Mouse (Mus musculus) MEL (cell line): Measurements from ENCODE around the gene Aen.

Source experiments
- CHD2 ChIP-seq: IDR thresholded peaks from 2 replicates; pipeline ENCODE4 v1.6.1; 2011; ENCODE audit warnings: low read length, improper control_type of control experiment
- CTCF ChIP-seq, 3 experiments: IDR thresholded peaks in 2 of 3; conservative IDR thresholded peaks in 1 of 3; 2 replicates each; pipeline ENCODE4 v1.5.1; 2011 to 2012; ENCODE audit warnings: low read length in 3 of 3, low read depth in 2 of 3, mild to moderate bottlenecking in 2 of 3, improper control_type of control experiment in 1 of 3, inconsistent platforms in 1 of 3, mixed read lengths in 1 of 3, moderate library complexity in 1 of 3; ENCODE audit not compliant: control insufficient read depth in 1 of 3, insufficient read depth in 1 of 3, poor library complexity in 1 of 3, severe bottlenecking in 1 of 3
- E2F4 ChIP-seq: IDR thresholded peaks from 2 replicates; pipeline ENCODE4 v1.6.1; 2011; ENCODE audit warnings: low read depth, low read length, improper control_type of control experiment, borderline replicate concordance
- EP300 ChIP-seq, 2 experiments: IDR thresholded peaks; 2 replicates each; pipeline ENCODE4 v1.6.1; 2011; ENCODE audit warnings: improper control_type of control experiment in 2 of 2, low read length in 2 of 2, low read depth in 1 of 2, mild to moderate bottlenecking in 1 of 2
- KAT2A ChIP-seq: conservative IDR thresholded peaks from 2 replicates; pipeline ENCODE4 v1.6.1; 2012; ENCODE audit warnings: low read depth, low read length, improper control_type of control experiment, inconsistent platforms
- MAFK ChIP-seq: IDR thresholded peaks from 2 replicates; pipeline ENCODE4 v1.6.1; 2011; ENCODE audit warnings: low read depth, mild to moderate bottlenecking, low read length, improper control_type of control experiment, borderline replicate concordance
- MEF2A ChIP-seq: IDR thresholded peaks from 2 replicates; pipeline ENCODE4 v1.6.1; 2014; ENCODE audit warnings: low read depth, mild to moderate bottlenecking, inconsistent platforms, low read length, improper control_type of control experiment; ENCODE audit not compliant: poor library complexity, insufficient replicate concordance, severe bottlenecking; ENCODE audit errors: extremely low read depth
- POLR2A ChIP-seq, 2 experiments: IDR thresholded peaks; 2 replicates each; pipeline ENCODE4 v1.6.1; 2011 to 2012; ENCODE audit warnings: low read length in 2 of 2, mild to moderate bottlenecking in 2 of 2, control low read depth in 1 of 2, improper control_type of control experiment in 1 of 2, low read depth in 1 of 2, moderate library complexity in 1 of 2; ENCODE audit not compliant: control insufficient read depth in 1 of 2, insufficient read depth in 1 of 2, poor library complexity in 1 of 2
- RCOR1 ChIP-seq: IDR thresholded peaks from 2 replicates; pipeline ENCODE4 v1.6.1; 2012; ENCODE audit warnings: low read depth, mild to moderate bottlenecking, inconsistent platforms, low read length, improper control_type of control experiment
- USF1 ChIP-seq: IDR thresholded peaks from 2 replicates; pipeline ENCODE4 v1.6.1; 2014; ENCODE audit warnings: low read depth, mild to moderate bottlenecking, inconsistent platforms, low read length, improper control_type of control experiment, moderate library complexity
- ZC3H11A ChIP-seq: IDR thresholded peaks from 2 replicates; pipeline ENCODE4 v1.6.1; 2012; ENCODE audit warnings: low read depth, mild to moderate bottlenecking, inconsistent platforms, low read length, improper control_type of control experiment
- ZMIZ1 ChIP-seq: IDR thresholded peaks from 2 replicates; pipeline ENCODE4 v1.6.1; 2012; ENCODE audit warnings: low read depth, mild to moderate bottlenecking, inconsistent platforms, low read length, improper control_type of control experiment, moderate library complexity

DNA sequence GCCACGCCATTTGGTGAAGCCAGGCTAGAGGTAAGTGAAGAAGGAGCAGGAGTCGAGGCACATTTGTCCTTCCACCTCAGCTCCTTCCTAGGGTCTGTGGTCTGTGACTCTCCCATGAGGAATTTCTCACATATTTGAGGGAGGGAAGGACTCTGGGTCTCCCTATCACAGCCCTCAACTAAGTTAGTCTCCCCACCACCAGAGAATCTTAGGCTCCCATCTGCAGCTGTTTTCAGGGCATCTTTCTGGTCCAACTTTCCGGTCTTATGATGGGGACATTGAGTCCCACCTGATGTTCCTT lies 18.8 kb downstream of the Aen start:
- no peak for TF ChIP-seq CTCF (IDR thresholded peaks at IDR 0.05 in 2 of 3, conservative IDR thresholded peaks at IDR 0.05 in 1 of 3; ENCODE audit: control insufficient read depth in 1 of 3, insufficient read depth in 1 of 3, low read depth in 2 of 3, low read length in 3 of 3, poor library complexity in 1 of 3, severe bottlenecking in 1 of 3)
- no peak for TF ChIP-seq RCOR1
- TF ChIP-seq EP300 (IDR thresholded peaks at IDR 0.05; ENCODE audit: low read depth in 1 of 2, low read length in 2 of 2): no peak
- TF ChIP-seq USF1: no peak
- no peak for TF ChIP-seq E2F4
- TF ChIP-seq POLR2A (IDR thresholded peaks at IDR 0.05; ENCODE audit: control insufficient read depth in 1 of 2, insufficient read depth in 1 of 2, low read depth in 1 of 2, low read length in 2 of 2, poor library complexity in 1 of 2): no peak
- no peak for TF ChIP-seq CHD2
- no peak for TF ChIP-seq ZMIZ1
- TF ChIP-seq MAFK: no peak
- TF ChIP-seq KAT2A: no peak
- no peak for TF ChIP-seq ZC3H11A
- TF ChIP-seq MEF2A: no peak
